Mouse (Mus musculus) G1E (cell line): ENCODE results near the gene Uchl5. TPM values are rescaled to one million over a fixed set of nuclear protein-coding genes. Genes with fewer than 3 reads are reported as not detected.

ENCODE experiments used
- ATAC-seq: 2 replicates; pipeline ENCODE4 v1.8.0; 2016; ENCODE audit warnings: mild to moderate bottlenecking; ENCODE audit not compliant: insufficient number of reproducible peaks, poor library complexity, low FRiP score, severe bottlenecking; ENCODE audit errors: extremely low read depth
- DNase-seq: peaks from one replicate; pipeline ENCODE4 v3.0.0; 2012; ENCODE audit warnings: low spot score
- H3K27me3 ChIP-seq: 2 replicates; pipeline ENCODE4 v1.6.1; 2012; ENCODE audit warnings: mild to moderate bottlenecking, low read length, inconsistent platforms; ENCODE audit not compliant: insufficient read depth
- H3K36me3 ChIP-seq: replicated peaks from 2 replicates; pipeline ENCODE3; 2012; ENCODE audit warnings: mild to moderate bottlenecking, inconsistent platforms
- H3K4me1 ChIP-seq: 2 replicates; pipeline ENCODE4 v1.6.1; 2012; ENCODE audit warnings: low read depth, low read length, inconsistent platforms, mixed read lengths; ENCODE audit not compliant: insufficient read depth
- H3K4me3 ChIP-seq: 2 replicates; pipeline ENCODE4 v1.5.1; 2012; ENCODE audit warnings: low read depth, mild to moderate bottlenecking, inconsistent platforms, low read length, moderate library complexity, mixed read lengths
- H3K9me3 ChIP-seq: replicated peaks from 2 replicates; pipeline ENCODE4 v1.6.1; 2012; ENCODE audit warnings: inconsistent platforms
- CTCF ChIP-seq: IDR thresholded peaks from 2 replicates; pipeline ENCODE4 v1.5.1; 2012; ENCODE audit warnings: low read depth, low read length, inconsistent platforms, mixed read lengths
- GATA1 ChIP-seq: IDR thresholded peaks from 2 replicates; pipeline ENCODE4 v1.6.1; 2012; ENCODE audit warnings: borderline replicate concordance, low read length, inconsistent platforms, mixed read lengths
- GATA2 ChIP-seq: IDR thresholded peaks from 2 replicates; pipeline ENCODE4 v1.6.1; 2012; ENCODE audit warnings: low read depth, low read length, inconsistent platforms, borderline replicate concordance
- POLR2AphosphoS5 ChIP-seq: IDR thresholded peaks from 2 replicates; pipeline ENCODE4 v1.6.1; 2012; ENCODE audit warnings: low read depth, low read length, inconsistent platforms; ENCODE audit not compliant: insufficient replicate concordance
- TAL1 ChIP-seq: conservative IDR thresholded peaks from 2 replicates; pipeline ENCODE4 v1.6.1; 2012; ENCODE audit warnings: low read depth, low read length, inconsistent platforms, mixed read lengths
- polyA plus RNA-seq: library from polyadenylated mRNA; stranded (reverse); fragments of >175 nt; gene quantifications from 2 replicates; pipeline ENCODE4 v1.2.3, GENCODE M21; 2012
- total RNA-seq, 2 experiments: library from RNA; stranded (forward) in 1 of 2; stranded (reverse) in 1 of 2; fragments of 200-1000 nt in 1 of 2; fragments of >200 nt in 1 of 2; fragmentation: Nextera tagmentation in 1 of 2; gene quantifications; 2 replicates each; pipeline ENCODE4 v1.2.3; 2014 to 2017

Uchl5 gene
- total and polyA plus RNA-seq, 3 experiments, result 171 to 243 (median 220) TPM

- no peaks in the 10 kb centered on the region for H3K4me1 ChIP-seq
- H3K9me3 ChIP-seq, result no peaks in the 10 kb centered on the region
- ATAC-seq, result no peak
- H3K4me3 ChIP-seq, result no peak overlapping the region
- no peaks in the 10 kb centered on the region for H3K27me3 ChIP-seq
- no peaks in the 10 kb centered on the region for H3K36me3 ChIP-seq
- TF ChIP-seq CTCF, result no peak
- TF ChIP-seq TAL1, result no peak
- DNase-seq, result no peak
Observed at GRCm38 (mm10) chr1:143853691-143854115, 76.6 kb downstream of the Uchl5 start.

- Histone ChIP-seq H3K36me3 (no peaks in the 10 kb centered on the region), H3K27me3 (no peaks in the 10 kb centered on the region), H3K4me3 (no peak overlapping the region), H3K4me1 (no peaks in the 10 kb centered on the region), H3K9me3 (no peaks in the 10 kb centered on the region)
- TF ChIP-seq TAL1, result no peak
- no peak for TF ChIP-seq CTCF
- no peak for TF ChIP-seq GATA1
- TF ChIP-seq GATA2, result no peak
- no peak for TF ChIP-seq POLR2AphosphoS5
- ATAC-seq (no peak), DNase-seq (no peak)
Observed at GRCm38 (mm10) chr1:143855706-143856105, 78.6 kb downstream of the Uchl5 start.

Other genes with a start within 250 kb of the Uchl5 start
- not detected in 2 replicates for gene B3galt2, start 136.6 kb upstream of the Uchl5 start, total RNA-seq (2014; fragmentation: Nextera tagmentation)
- 0.12 and 0.16 TPM in 2 replicates for gene B3galt2, start 136.6 kb upstream of the Uchl5 start, total RNA-seq (2017)
- gene B3galt2, start 136.6 kb upstream of the Uchl5 start, polyA plus RNA-seq, result not detected in 2 replicates
- gene Cdc73, start 74.4 kb upstream of the Uchl5 start, total RNA-seq (2014; fragmentation: Nextera tagmentation), result 263 and 288 TPM in 2 replicates
- 21.5 and 29.0 TPM in 2 replicates for gene Cdc73, start 74.4 kb upstream of the Uchl5 start, total RNA-seq (2017)
- 13.0 and 14.2 TPM in 2 replicates for gene Cdc73, start 74.4 kb upstream of the Uchl5 start, polyA plus RNA-seq
- 125 and 173 TPM in 2 replicates for gene Glrx2, start 60.9 kb upstream of the Uchl5 start, total RNA-seq (2014; fragmentation: Nextera tagmentation)
- gene Glrx2, start 60.9 kb upstream of the Uchl5 start, total RNA-seq (2017), result 27.7 and 41.4 TPM in 2 replicates
- gene Glrx2, start 60.9 kb upstream of the Uchl5 start, polyA plus RNA-seq, result 107 and 113 TPM in 2 replicates
- gene Trove2, start 204 bp upstream of the Uchl5 start, total RNA-seq (2014; fragmentation: Nextera tagmentation), result 9.9 and 11.6 TPM in 2 replicates
- 13.2 and 14.2 TPM in 2 replicates for gene Trove2, start 204 bp upstream of the Uchl5 start, total RNA-seq (2017)
- gene Trove2, start 204 bp upstream of the Uchl5 start, polyA plus RNA-seq, result 0.21 and 0.25 TPM in 2 replicates
- gene Rgs2, start 226.9 kb downstream of the Uchl5 start, total RNA-seq (2014; fragmentation: Nextera tagmentation), result not detected in 2 replicates
- gene Rgs2, start 226.9 kb downstream of the Uchl5 start, total RNA-seq (2017), result 0.64 and 0.66 TPM in 2 replicates
- 0.02 and 0.11 TPM in 2 replicates for gene Rgs2, start 226.9 kb downstream of the Uchl5 start, polyA plus RNA-seq